Mouse (Mus musculus): ENCODE data around the gene AU022252. TPM values are rescaled to one million over a fixed set of nuclear protein-coding genes. Genes with fewer than 3 reads are reported as not detected.
A peak's percentile ranks its signal among the peaks of the same experiment; 100 is the strongest.

The AU022252 gene
- polyA plus RNA-seq, 1 experiment from 2014 or later: 31.5 TPM

DNA sequence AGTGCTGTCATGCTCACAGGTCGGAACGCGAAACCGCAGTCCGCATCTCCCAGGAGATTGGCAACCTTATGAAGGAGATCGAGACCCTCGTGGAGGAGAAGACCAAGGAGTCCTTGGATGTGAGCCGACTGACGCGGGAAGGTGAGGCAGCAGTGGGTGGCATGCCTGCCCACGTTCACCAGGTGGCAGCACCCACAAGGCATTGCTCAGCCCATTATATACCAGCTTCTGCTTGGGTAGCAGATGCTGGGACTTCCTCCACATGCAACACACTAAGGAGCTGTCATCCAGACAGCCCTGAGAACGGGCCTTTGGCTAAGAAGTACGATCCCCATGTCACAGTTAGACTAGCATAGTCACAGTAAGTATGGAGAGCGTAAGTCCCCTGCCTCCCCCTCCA is 9.2 kb upstream of the AU022252 start:
- peaks cover 33% of the 10 kb centered on the region for H3K36me3 ChIP-seq
- WGBS: 84% methylated on average over 14 of the region's 14 CpGs

DNA sequence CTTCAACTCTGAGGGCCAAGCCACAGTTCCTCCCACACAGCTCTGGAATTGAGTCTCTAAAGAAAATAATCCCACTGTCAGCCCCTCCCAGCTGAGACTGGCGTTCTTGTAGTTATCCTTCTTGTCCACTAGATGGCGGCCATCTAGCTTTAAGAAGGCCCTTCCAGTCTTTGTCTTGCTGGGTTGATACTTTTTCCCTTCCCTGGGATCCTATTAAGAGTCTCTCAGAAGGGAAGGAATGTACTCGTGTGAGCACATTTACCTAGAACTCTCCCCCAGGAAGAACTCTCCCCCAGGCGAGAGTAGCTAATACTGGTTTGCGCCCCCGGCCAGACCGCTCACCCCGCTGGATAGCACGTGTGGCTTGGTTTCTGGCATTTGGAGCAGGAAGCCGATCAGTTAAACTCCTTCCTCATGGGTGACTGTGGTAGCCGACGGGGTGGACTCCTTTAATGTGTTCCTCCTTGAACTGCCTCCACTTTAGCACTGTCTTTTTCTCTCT is 6.7 kb upstream of the AU022252 start:
- Histone ChIP-seq H3K27ac (replicated peaks) (peak overlapping the region; percentile 81), H3K9me3 (no peaks in the 10 kb centered on the region), H3K4me2 (replicated peaks) (no peak overlapping the region; the same call in 1 of the 2 replicates), H3K4me3 (no peak overlapping the region), H3K27me3 (no peaks in the 10 kb centered on the region), H3K9ac (replicated peaks) (peak overlapping the region; percentile 19; the same call in 1 of the 2 replicates), H3K36me3 (peaks cover 30% of the 10 kb centered on the region), H3K4me1 (peaks cover 14% of the 10 kb centered on the region)
- WGBS: 35% methylated on average over 12 of the region's 12 CpGs
- peak; percentile 55 for ATAC-seq (replicated peaks)

More for the DNA sequence above, 9.2 kb upstream of the AU022252 start:
- Histone ChIP-seq H3K9ac (replicated peaks) (no peak overlapping the region), H3K27me3 (no peaks in the 10 kb centered on the region), H3K4me2 (replicated peaks) (no peak overlapping the region), H3K27ac (replicated peaks) (no peak overlapping the region), H3K4me3 (no peak overlapping the region), H3K4me1 (peaks cover 25% of the 10 kb centered on the region), H3K9me3 (no peaks in the 10 kb centered on the region)
- peak; percentile 26; the same call in 1 of the 2 replicates for ATAC-seq (replicated peaks)

- WGBS: 71% methylated on average over 3 of the region's 3 CpGs
- Histone ChIP-seq H3K4me3 (no peak overlapping the region), H3K27ac (replicated peaks) (peak overlapping the region; percentile 28; the same call in 1 of the 2 replicates), H3K27me3 (no peaks in the 10 kb centered on the region), H3K9me3 (no peaks in the 10 kb centered on the region), H3K4me1 (peaks cover 19% of the 10 kb centered on the region), H3K9ac (replicated peaks) (no peak overlapping the region), H3K4me2 (replicated peaks) (no peak overlapping the region), H3K36me3 (peaks cover 25% of the 10 kb centered on the region)
- ATAC-seq (replicated peaks): peak; percentile 26; the same call in 1 of the 2 replicates
Observed at GRCm38 (mm10) chr4:119238661-119239060, 6.1 kb upstream of the AU022252 start.

GRCm38 (mm10) chr4:119234348-119234747 is 1.8 kb upstream of the AU022252 start:
- WGBS: 90% methylated on average over 3 of the region's 3 CpGs
- H3K9me3 ChIP-seq: no peaks in the 10 kb centered on the region
- ATAC-seq (replicated peaks): no peak
- H3K4me1 ChIP-seq: peaks cover 23% of the 10 kb centered on the region
- H3K4me2 ChIP-seq (replicated peaks): peak overlapping the region; percentile 96
- H3K9ac ChIP-seq (replicated peaks): no peak overlapping the region
- peak overlapping the region; percentile 95 for H3K4me3 ChIP-seq
- H3K27ac ChIP-seq (replicated peaks): no peak overlapping the region
- H3K27me3 ChIP-seq: no peaks in the 10 kb centered on the region
- peaks cover 13% of the 10 kb centered on the region for H3K36me3 ChIP-seq

GRCm38 (mm10) chr4:119233256-119233901 is 867 bp upstream of the AU022252 start:
- peaks cover 22% of the 10 kb centered on the region for H3K4me1 ChIP-seq
- H3K27ac ChIP-seq (replicated peaks): peak overlapping the region; percentile 72
- 0% methylated on average over 36 of the region's 36 CpGs for WGBS
- H3K4me3 ChIP-seq: peak overlapping the region; percentile 95
- H3K9me3 ChIP-seq: no peaks in the 10 kb centered on the region
- H3K9ac ChIP-seq (replicated peaks): peak overlapping the region; percentile 77
- peak; percentile 67 for ATAC-seq (replicated peaks)
- peaks cover 13% of the 10 kb centered on the region for H3K36me3 ChIP-seq
- no peaks in the 10 kb centered on the region for H3K27me3 ChIP-seq
- peak overlapping the region; percentile 96 for H3K4me2 ChIP-seq (replicated peaks)

DNA sequence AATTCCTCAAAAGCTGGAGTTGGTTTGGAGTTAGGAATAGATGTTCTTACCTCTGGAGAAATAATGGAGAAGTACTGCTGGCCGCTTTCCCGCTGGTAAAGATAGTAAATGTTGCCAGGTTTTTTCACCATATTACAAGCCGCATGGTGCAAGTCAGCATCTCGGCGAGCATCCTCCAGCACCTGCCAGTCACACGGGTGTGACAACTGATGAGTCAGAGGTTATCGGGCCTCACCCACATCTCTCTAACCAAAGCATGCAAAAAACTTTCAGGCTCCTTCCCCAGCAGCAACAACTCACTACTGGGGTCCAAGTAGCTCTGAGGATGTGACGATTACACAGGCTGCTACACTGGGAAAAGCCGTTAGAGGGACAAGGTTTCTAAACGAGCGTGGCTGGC is 5.8 kb downstream of the AU022252 start:
- 92% methylated on average over 11 of the region's 11 CpGs for WGBS
- no peaks in the 10 kb centered on the region for H3K9me3 ChIP-seq
- H3K27ac ChIP-seq (replicated peaks): no peak overlapping the region
- no peak overlapping the region for H3K9ac ChIP-seq (replicated peaks)
- no peak overlapping the region for H3K4me2 ChIP-seq (replicated peaks)
- H3K4me3 ChIP-seq: no peak overlapping the region
- H3K27me3 ChIP-seq: no peaks in the 10 kb centered on the region
- peaks cover 34% of the 10 kb centered on the region for H3K36me3 ChIP-seq
- no peak for ATAC-seq (replicated peaks)
- H3K4me1 ChIP-seq: peaks cover 6% of the 10 kb centered on the region

DNA sequence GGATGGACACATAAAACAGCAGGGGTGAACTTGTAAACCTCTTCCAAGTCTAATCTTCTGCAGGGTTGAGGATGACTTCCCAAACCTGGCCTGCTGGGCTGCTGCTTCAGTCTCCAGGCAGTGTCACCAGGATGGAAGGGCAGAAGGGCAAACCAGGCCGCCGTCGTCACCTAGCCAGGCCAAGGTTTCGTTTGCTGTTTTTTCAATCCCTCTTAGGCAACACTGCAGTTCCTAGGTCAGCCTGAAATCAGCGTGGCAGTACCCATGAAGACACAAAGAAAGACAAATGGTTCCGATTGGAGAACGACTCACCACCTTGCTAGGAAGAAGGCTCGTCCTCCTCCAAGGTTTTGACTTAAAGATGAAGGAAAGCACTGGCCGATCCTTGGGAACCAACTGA is 6.8 kb downstream of the AU022252 start:
- Histone ChIP-seq H3K4me1 (no peaks in the 10 kb centered on the region), H3K36me3 (peaks cover 34% of the 10 kb centered on the region)

GRCm38 (mm10) chr4:119224534-119224933 is 8.0 kb downstream of the AU022252 start:
- Histone ChIP-seq H3K9ac (replicated peaks) (no peak overlapping the region), H3K4me1 (no peaks in the 10 kb centered on the region), H3K4me2 (replicated peaks) (no peak overlapping the region), H3K36me3 (peaks cover 34% of the 10 kb centered on the region), H3K27ac (replicated peaks) (no peak overlapping the region), H3K27me3 (no peaks in the 10 kb centered on the region), H3K4me3 (no peak overlapping the region), H3K9me3 (no peaks in the 10 kb centered on the region)
- ATAC-seq (replicated peaks): no peak
- WGBS: 95% methylated on average over 3 of the region's 3 CpGs

More for the DNA sequence above, 6.8 kb downstream of the AU022252 start:
- WGBS: 92% methylated on average over 9 of the region's 9 CpGs
- no peak overlapping the region for H3K27ac ChIP-seq (replicated peaks)
- H3K9me3 ChIP-seq: no peaks in the 10 kb centered on the region
- no peak overlapping the region for H3K4me2 ChIP-seq (replicated peaks)
- no peaks in the 10 kb centered on the region for H3K27me3 ChIP-seq
- no peak overlapping the region for H3K9ac ChIP-seq (replicated peaks)
- no peak for ATAC-seq (replicated peaks)
- H3K4me3 ChIP-seq: no peak overlapping the region

DNA sequence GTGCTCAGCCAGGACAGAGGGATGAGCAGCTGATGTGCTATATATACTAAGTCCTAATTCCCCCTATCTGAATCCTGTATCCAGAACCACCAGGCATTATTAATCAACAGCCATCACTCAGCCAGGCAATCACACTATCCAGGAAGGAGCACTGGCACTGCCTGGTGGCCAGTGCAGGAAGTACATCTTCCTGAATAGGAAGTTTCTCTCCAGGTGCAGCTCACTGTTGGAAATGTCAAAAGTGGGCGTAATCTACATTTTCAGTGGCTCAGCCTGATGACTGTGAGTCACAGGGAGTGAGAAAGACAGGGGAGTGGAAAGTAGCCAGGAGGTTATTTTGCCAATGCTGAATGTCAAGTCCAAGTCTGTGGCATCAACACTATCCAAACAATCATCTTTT is 8.8 kb downstream of the AU022252 start:
- Histone ChIP-seq H3K9me3 (no peaks in the 10 kb centered on the region), H3K27ac (replicated peaks) (no peak overlapping the region), H3K4me3 (no peak overlapping the region), H3K27me3 (no peaks in the 10 kb centered on the region), H3K9ac (replicated peaks) (no peak overlapping the region), H3K4me2 (replicated peaks) (no peak overlapping the region), H3K4me1 (no peaks in the 10 kb centered on the region), H3K36me3 (peaks cover 34% of the 10 kb centered on the region)
- WGBS: 87% methylated on average over 1 of the region's 1 CpGs
- no peak for ATAC-seq (replicated peaks)

DNA sequence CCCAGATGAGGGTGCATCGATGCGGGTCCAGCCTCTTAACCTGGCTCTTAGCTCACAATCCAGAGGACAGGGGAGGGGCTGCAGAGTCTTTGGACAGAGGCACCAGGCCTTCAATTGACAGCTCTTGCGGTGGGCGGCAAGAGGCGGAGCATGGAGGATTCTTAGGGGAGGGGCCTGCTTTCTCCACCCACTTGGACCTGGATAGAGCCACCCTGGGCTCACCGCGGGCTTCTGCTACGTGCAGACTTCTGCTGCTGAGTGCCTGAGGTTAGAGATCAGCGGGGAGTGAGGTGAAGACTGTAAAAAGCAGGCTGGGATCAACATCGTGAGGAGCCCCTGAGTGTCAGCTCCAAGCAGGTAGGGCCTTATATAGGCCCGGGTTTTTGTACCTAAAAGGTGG is 14.3 kb downstream of the AU022252 start, which contains the start of gene Tmem269:
Gene Tmem269, minus strand, starts transcription at position 49 of the 400 bp plus-strand sequence.
- H3K4me3 ChIP-seq: no peak within 1 kb of the TSS
- H3K4me1 ChIP-seq: no peaks in the 10 kb centered on the region
- H3K27ac ChIP-seq (replicated peaks): no peak within 1 kb of the TSS
- H3K9me3 ChIP-seq: no peaks in the 10 kb centered on the region
- no peak for ATAC-seq (replicated peaks)
- no peak within 1 kb of the TSS for H3K4me2 ChIP-seq (replicated peaks)
- H3K27me3 ChIP-seq: no peaks in the 10 kb centered on the region
- no peaks in the 10 kb centered on the region for H3K36me3 ChIP-seq
- no peak within 1 kb of the TSS for H3K9ac ChIP-seq (replicated peaks)
- WGBS: 8% methylated on average over 11 of the region's 11 CpGs

DNA sequence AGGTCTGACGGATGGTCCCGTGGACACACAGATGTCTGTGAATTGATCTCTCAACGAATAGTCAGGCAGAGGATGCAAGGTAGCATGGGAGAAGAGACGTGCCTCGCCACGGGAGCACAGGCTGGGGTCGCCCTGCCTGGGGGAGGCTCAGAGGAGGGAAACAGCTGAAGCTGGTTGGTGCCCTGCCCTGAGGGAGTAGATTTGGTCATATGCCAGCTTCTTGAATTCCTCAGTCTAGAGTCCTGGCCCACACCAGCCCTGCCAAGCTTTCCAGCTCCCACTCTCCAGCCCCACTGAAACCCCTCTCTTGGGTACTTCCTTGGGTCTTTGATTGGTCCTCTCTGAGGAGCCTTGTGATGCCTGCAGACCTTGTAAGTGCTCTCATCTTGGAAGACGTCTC is 15.8 kb downstream of the AU022252 start:
- 0 out of 2 replicates have a peak, but pooled peaks have one; percentile 57 for ATAC-seq (replicated peaks)
- WGBS: 78% methylated on average over 8 of the region's 8 CpGs

DNA sequence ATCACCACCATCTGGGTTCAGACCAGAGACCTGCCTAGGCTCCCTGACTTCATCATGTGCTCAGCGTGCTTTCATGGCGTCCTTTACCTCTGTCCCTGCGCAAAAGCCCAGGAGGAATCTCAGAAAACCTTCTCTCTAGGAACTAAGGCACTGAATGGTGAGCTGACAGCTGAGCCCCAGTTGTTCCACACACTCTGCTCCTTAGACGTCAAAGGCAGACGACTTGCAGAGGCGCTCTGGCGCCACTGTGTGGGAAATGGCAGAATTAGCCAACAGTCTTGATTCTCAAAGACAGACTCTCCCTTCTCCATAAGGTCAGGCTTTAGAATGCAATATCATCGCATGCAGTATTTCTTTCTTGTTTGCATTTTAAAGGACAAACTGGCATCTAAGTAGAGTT is 27.8 kb downstream of the AU022252 start:
- ATAC-seq (replicated peaks): peak; percentile 62
- Histone ChIP-seq H3K27me3 (no peaks in the 10 kb centered on the region), H3K9ac (replicated peaks) (no peak overlapping the region), H3K4me2 (replicated peaks) (no peak overlapping the region), H3K9me3 (no peaks in the 10 kb centered on the region), H3K27ac (replicated peaks) (no peak overlapping the region), H3K4me3 (no peak overlapping the region), H3K4me1 (no peaks in the 10 kb centered on the region), H3K36me3 (peaks cover 11% of the 10 kb centered on the region)
- WGBS: 18% methylated on average over 8 of the region's 8 CpGs

More for the DNA sequence above, 15.8 kb downstream of the AU022252 start:
- no peaks in the 10 kb centered on the region for H3K4me1 ChIP-seq
- H3K36me3 ChIP-seq: no peaks in the 10 kb centered on the region
- no peak overlapping the region for H3K27ac ChIP-seq (replicated peaks)
- H3K27me3 ChIP-seq: no peaks in the 10 kb centered on the region
- no peak overlapping the region for H3K4me2 ChIP-seq (replicated peaks)
- no peaks in the 10 kb centered on the region for H3K9me3 ChIP-seq
- H3K4me3 ChIP-seq: no peak overlapping the region
- no peak overlapping the region for H3K9ac ChIP-seq (replicated peaks)

All from forebrain, embryonic 15.5 days (tissue).